Mouse (Mus musculus) thymus, adult 18-20 months (tissue): ENCODE data around the gene Il34.

ENCODE experiments used
- DNase-seq, 2 experiments: peaks; one replicate each; pipeline ENCODE4 v3.0.0; 2022; ENCODE audit warnings: mixed read lengths in 2 of 2

Il34 gene

GRCm38 (mm10) chr8:110731346-110731859 lies 74.3 kb downstream of the Il34 start:
- DNase-seq: no peak

DNA sequence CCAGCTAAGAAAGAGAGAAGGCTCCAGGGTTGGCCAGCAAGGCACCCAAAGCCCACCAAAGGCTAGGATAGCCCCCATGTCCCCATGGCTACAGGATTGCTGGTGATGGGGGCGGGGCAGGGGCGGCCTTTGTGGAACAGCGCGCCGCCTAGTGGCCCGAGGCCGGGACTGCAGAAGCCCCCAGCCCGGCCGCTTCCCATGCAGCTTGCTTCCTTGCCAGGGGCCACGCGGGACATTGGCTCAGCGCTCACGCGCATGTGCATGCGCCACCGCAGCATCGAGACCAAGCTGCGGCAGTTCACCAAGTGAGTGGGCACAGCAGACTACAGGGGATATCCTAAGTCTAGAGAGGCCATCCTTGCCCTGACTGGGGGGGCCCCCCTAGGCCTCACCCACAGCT lies 78.8 kb downstream of the Il34 start:
- no peak for DNase-seq

- no peak for DNase-seq
Observed at GRCm38 (mm10) chr8:110725084-110725838, 80.5 kb downstream of the Il34 start.

DNA sequence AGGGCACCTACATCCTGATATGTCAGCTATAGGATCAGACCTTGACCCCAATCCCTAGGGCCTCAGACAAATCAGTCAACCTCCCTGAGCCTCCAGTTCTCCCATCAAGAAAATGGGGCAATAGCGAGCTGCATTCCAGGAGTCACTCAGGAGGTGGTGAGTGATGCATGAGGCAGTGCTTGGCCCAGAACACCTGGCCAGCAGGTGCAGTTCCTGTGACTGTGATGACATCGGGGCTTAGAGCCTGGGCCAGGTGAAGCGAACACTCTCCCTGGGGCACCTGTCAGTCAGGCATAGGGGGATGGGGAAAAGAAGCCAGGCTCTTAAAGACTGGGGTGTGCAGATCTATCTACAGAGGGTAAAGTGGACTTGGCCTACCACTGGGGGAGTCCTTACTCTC lies 81.2 kb downstream of the Il34 start:
- no peak for DNase-seq

- DNase-seq: no peak
Observed at GRCm38 (mm10) chr8:110722414-110723011, 83.2 kb downstream of the Il34 start.

DNA sequence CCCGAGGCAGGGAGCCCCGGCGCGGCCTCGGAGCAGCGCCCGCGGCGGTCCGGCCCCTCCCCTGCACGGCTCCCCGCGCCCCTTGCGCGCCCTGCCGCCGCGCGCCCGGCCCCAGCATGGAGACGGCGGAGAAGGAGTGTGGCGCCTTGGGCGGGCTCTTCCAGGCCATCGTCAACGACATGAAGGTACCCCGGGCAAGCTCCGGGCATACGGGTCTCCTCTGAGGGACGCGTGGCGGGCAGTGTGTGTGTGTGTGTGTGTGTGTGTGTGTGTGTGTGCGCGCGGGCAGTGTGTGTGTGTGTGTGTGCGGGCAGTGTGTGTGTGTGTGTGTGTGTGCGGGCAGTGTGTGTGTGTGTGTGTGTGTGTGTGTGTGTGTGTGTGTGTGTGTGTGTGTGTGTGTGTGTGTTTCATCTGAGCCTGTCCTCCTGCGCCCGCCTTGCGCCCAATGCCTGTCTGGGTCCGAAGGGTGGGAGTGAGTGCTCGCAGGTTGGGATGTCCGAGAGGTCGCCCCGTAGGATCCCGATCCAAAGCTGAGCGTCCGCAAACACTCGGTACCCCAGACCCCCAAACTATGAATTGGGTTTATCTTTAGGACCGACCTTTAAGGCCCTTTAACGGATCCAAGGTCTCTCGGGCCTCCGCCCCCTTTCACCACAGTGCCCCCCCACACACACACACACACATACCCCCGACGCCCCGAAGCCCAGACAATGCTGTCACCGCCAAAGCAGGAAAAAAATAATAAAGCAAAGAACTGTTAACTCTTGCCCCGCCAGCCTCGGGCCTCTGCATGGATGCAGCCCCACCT lies 83.9 kb downstream of the Il34 start:
- no peak for DNase-seq

DNA sequence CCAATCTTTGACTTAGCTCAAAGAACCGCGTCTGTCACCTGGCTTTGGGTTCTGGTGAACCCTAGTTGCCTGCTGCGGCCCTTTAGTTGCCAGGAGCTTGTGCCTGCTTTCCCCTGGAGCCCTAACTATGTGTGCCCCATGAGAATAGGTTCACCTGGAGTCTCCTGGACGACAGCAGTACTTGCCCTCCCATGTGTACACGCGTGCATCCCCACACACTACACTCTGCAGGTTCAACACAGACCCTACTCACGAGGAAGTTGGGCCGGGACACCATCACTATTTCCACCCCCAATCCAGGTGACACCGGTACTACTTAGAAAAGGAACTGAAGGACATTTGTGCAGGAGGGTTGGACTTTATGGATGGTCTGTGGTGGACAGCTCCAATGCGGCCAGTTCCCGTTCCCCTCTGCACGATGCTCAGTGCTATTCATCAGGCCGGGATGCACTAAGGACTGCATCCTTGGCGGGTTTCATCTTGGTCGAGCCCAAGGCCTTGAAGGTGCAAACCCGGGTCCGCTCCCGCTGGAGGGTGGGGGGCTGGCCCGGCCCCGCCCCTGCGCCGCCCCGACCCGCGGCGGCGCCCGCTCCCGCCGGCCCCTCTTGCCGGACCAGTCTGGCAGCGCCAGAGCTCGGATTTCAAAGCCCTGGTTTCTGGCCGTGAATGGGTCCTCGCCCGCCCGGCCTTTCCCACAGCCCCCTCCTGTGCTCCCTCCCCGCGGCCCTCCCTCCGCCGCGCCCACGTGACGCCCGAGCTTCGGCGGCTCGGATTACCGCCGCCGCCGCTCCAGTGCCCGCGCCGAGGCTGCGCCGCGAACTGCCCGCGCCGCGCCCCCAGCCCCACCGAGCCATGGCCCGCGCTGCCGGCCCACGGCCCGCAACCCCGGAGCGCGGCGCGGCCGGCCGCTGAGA lies 84.8 kb downstream of the Il34 start, which contains the start of gene Mtss1l:
Gene Mtss1l, plus strand, starts transcription at position 792 of the 914 bp plus-strand sequence.
- DNase-seq: no peak

DNA sequence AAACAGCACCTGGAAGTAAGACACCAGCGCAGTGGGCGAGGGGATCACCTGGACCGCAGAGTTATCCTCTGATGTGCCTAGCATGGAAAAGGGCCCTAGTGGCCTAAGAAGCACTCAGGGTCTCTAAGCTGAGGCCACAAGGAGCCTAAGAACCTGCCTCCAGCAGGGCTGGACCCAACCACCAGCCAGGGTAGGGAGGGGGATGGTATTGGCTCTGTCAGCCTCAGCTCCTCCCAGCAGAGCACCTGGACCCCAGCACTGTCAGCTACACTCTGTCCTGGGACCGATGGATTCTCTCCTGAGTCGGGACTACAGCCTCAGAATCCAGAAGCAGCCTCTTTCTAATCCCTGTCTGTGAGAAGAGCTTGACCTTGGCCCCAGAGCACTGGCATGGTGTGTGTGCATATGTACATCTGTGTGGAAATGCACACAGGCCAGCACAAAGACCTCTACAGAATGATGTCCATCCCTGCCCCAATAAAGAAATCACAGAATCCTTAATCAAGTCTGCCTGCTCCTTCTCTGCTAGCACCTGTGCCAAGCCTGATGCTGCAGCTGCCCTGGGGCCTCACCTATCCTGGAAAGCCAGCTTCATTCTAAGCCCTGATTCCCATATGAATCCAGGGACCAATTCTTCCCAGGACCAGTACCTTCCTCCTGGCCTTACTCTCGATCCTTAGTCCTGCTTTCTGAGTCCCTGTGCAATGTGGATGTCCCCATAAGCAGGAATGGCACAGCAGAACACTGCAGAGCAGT lies 85.6 kb downstream of the Il34 start:
- DNase-seq: no peak

DNA sequence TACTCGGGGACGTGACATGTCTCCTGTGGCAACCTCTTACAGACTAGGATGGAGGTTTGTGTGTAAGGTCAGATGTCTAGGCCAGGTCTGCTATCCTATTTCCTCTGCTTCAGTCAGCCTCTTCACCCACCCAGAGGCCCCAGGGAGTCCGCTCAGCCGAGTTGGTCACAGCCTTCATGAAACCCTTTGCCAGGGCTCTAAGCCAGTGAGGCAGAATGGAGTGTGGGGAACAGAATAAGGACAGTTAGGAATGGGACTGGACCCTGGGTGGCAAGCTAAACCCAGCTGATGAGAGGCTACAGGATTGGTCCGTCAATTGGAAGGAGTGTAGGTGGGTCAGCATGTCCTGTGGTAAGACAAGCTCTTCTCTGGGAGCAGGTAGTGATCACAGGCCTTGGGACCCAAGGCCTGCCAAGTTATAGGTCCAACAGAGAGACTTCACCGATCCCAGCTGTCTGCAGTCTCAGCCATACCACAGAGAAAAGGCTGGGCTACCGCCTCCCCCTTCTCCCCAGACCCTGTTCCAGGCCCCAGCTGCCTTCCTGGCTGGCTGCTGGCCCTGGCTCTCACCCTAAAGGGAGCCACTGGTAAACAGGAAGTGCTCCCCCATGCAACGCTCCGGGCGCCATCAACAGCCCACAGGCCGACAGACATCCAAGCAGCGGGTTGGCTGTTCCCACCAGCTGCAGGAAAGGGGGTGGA lies 86.6 kb downstream of the Il34 start:
- no peak for DNase-seq

DNA sequence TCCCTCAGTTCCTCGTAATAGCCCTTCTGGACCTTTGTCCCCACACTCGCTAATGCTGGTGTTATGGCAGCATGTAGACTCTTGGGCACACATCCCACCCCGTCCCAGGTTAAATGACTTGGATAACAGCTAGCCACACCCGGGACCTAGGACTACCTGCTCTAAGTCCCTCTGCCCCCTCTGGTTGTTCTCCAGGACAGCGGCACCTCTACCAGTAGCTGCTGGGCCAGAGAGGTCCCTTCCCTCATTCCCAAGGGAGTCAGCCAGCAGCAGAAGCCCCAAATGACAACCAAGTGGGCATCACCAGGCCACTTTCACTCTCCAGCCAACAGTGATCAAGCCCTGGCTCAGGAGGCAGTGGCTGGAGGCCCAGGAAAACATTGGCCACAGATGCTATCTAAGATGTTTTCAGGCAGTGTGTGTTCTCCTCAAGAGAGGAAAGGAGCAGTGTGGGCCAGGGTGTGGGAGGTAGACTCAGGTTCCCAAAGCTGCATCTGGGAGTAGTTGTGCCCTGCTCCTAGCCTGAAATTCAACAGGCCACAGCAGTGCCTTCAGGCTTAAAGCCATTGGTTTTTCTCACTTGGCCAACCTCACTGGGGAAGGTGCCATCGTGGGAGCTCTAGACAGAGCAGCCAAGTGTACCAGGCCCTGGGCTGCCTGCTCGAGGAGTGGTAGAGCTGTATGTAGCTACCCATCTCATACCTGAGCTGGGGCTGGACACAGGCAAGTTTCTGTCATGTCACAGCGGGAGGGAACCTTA lies 87.3 kb downstream of the Il34 start:
- no peak for DNase-seq

GRCm38 (mm10) chr8:110717131-110717530 lies 88.6 kb downstream of the Il34 start:
- no peak for DNase-seq

- DNase-seq: no peak
Observed at GRCm38 (mm10) chr8:110716075-110716474, 89.6 kb downstream of the Il34 start.

DNA sequence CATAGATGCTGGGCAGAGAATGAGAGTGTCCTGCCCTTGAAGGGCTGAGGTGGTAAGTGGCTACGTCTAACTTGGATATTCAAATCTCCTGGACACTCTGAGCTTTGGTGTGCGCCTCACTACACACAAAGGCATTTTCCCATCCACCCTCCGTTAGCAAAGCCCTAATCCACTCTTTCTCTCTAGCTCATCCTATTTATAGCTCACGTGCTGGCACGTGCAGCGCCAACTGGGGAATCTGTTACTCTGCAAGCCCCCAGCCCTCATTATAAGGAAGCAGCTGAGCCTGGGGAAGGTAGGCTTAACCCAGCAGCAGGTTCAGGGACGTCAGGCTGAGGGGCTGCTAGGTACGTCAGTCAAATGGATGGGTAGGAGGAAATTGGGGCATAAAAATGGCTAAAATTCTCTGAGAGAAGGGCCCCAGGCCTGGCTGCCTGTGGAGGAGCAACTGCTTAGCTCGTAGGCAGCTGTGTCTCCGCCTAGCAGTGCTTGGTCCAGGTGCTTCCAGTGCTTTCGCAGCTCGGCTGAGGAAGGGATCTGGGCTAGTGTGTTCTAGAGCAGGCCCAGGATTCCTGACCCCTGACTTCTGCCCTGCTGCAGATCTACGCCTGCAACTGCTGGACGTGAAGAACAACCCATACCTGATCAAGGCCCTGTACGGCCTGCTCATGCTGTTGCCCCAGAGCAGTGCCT lies 90.8 kb downstream of the Il34 start:
- no peak for DNase-seq

- DNase-seq: no peak
Observed at GRCm38 (mm10) chr8:110713073-110713472, 92.7 kb downstream of the Il34 start.

- DNase-seq: no peak
Observed at GRCm38 (mm10) chr8:110711271-110711934, 94.3 kb downstream of the Il34 start.

DNA sequence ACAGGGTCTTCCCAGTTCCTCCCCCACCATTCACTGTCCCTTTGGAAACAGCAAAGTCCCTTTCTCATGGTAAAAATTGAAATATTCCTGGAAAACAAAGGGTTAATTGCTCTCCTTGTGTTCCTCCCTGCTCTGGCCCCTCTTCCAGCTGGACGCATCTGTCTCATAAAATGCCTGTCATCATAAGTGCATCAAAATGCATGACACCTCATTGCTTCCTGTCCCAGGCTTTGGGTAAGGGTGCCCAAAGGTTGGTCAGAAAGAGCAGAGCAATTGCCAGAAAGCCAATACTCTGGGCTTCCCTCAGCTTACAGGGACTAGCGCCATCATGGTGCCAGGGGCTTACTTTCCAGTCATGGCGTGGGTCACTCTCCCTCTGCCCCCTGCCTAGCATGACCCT lies 95.1 kb downstream of the Il34 start:
- no peak for DNase-seq

- no peak for DNase-seq
Observed at GRCm38 (mm10) chr8:110708429-110708828, 97.3 kb downstream of the Il34 start.

- DNase-seq: no peak
Observed at GRCm38 (mm10) chr8:110706288-110706870, 99.3 kb downstream of the Il34 start.
